ENCODE assay signal across 8 mouse cellular contexts in the genomic region with DNA sequence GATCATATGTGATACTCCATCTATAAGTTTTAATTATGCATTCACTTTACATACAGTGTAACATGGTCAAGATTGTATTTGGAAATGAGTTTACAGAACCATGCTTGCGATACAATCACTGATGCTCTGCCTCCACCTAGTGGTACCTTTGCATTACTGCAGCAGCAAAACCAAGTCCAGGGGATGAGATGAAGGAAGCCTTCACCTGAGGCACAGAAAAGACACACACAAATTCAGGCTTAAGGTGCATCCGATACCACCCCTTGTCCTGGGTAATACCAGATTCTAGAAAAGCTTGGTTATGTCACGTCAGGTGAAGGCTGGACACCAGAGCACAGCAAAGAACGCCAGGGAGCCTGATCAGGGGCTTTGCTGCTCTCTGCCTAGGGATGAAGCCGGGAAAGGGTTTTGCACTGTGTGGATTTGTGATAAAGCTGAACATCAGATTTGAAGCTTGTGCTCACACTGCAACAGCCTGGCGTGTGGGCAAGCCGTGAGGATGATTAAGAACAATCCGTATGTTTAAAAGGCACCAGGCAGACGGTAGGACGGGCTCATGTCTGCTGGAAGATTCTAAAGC. TPM values are rescaled to one million over a fixed set of nuclear protein-coding genes. Genes with fewer than 3 reads are reported as not detected.
DNase-seq lines count a peak whose midpoint lies in the region; ATAC-seq and TF ChIP-seq lines count a peak whose summit lies in the region.

No protein-coding gene starts in this region.

- no peaks in the 10 kb centered on the region for H3K9me3 ChIP-seq in MEL (replicated peaks; ENCODE audit: insufficient read depth, low read length)
- H3K9me3 ChIP-seq in liver, embryonic 11.5 days (ENCODE audit: control insufficient read depth, low read length), result no peaks in the 10 kb centered on the region
- no peaks in the 10 kb centered on the region for H3K9me3 ChIP-seq in neural tube, embryonic 15.5 days (replicated peaks)

- H3K79me2 ChIP-seq in MEL (ENCODE audit: control insufficient read depth, insufficient read depth, low read length, poor library complexity), result no peaks in the 10 kb centered on the region

- no peak overlapping the region for H3K9ac ChIP-seq in MEL (ENCODE audit: control insufficient read depth, low read depth, low read length, poor library complexity, severe bottlenecking)
- H3K9ac ChIP-seq in liver, embryonic 11.5 days (ENCODE audit: low read depth, low read length), result no peak overlapping the region
- no peak overlapping the region for H3K9ac ChIP-seq in neural tube, embryonic 15.5 days (replicated peaks)

- peak; percentile 73 to 97 (median 94) for TF ChIP-seq CTCF in MEL (IDR thresholded peaks at IDR 0.05 in 2 of 3, conservative IDR thresholded peaks at IDR 0.05 in 1 of 3; ENCODE audit: control insufficient read depth in 1 of 3, insufficient read depth in 1 of 3, low read depth in 2 of 3, low read length in 3 of 3, poor library complexity in 1 of 3, severe bottlenecking in 1 of 3)

- H3K36me3 ChIP-seq in MEL (ENCODE audit: control insufficient read depth in 1 of 2, insufficient read depth in 2 of 2, low read length in 2 of 2), result no peaks in the 10 kb centered on the region; a peak in 1 of 4 replicates
- peaks cover 4% of the 10 kb centered on the region for H3K36me3 ChIP-seq in liver, embryonic 11.5 days (ENCODE audit: control insufficient read depth, insufficient read depth, low read length)
- peaks cover 13% of the 10 kb centered on the region for H3K36me3 ChIP-seq in neural tube, embryonic 15.5 days

- no peaks in the 10 kb centered on the region for H3K4me1 ChIP-seq in MEL (ENCODE audit: control insufficient read depth in 1 of 2, insufficient read depth in 2 of 2, low read length in 2 of 2)
- H3K4me1 ChIP-seq in liver, embryonic 11.5 days (replicated peaks; ENCODE audit: control insufficient read depth, insufficient read depth, low read length), result no peaks in the 10 kb centered on the region
- H3K4me1 ChIP-seq in neural tube, embryonic 15.5 days, result no peaks in the 10 kb centered on the region

- WGBS in liver, embryonic 11.5 days, result 42% methylated on average over 10 of the region's 10 CpGs
- 47% methylated on average over 10 of the region's 10 CpGs for WGBS in neural tube, embryonic 15.5 days

- intact Hi-C loops in heart, postnatal 10 days (cut with DNase I), result loop anchor here (1.0 kb wide), 1 partner anchor 39 kb away; no protein-coding TSS in a partner anchor

- no peak for TF ChIP-seq EP300 in MEL (IDR thresholded peaks at IDR 0.05; ENCODE audit: low read depth in 1 of 2, low read length in 2 of 2)

- TF ChIP-seq POLR2A in MEL (IDR thresholded peaks at IDR 0.05; ENCODE audit: control insufficient read depth in 1 of 2, insufficient read depth in 1 of 2, low read depth in 1 of 2, low read length in 2 of 2, poor library complexity in 1 of 2), result no peak

- no peak overlapping the region for H3K4me3 ChIP-seq in MEL (ENCODE audit: control insufficient read depth in 1 of 2, insufficient read depth in 1 of 2, low read depth in 2 of 2, low read length in 2 of 2)
- no peak overlapping the region for H3K4me3 ChIP-seq in liver, embryonic 11.5 days (ENCODE audit: low read depth, low read length)
- no peak overlapping the region for H3K4me3 ChIP-seq in neural tube, embryonic 15.5 days (replicated peaks)

- no peaks in the 10 kb centered on the region for H3K27me3 ChIP-seq in MEL (ENCODE audit: control insufficient read depth in 1 of 2, insufficient read depth in 2 of 2, low read length in 2 of 2)
- no peaks in the 10 kb centered on the region; the same call in 1 of the 2 replicates for H3K27me3 ChIP-seq in liver, embryonic 11.5 days (replicated peaks; ENCODE audit: control insufficient read depth, insufficient read depth, low read length)
- no peaks in the 10 kb centered on the region for H3K27me3 ChIP-seq in neural tube, embryonic 15.5 days (replicated peaks)

- ATAC-seq in liver, embryonic 11.5 days (replicated peaks; ENCODE audit: low FRiP score), result peak; percentile 36; the same call in 1 of the 2 replicates
- ATAC-seq in neural tube, embryonic 15.5 days (ENCODE audit: low FRiP score), result peak; percentile 48

- no peak overlapping the region for H3K4me2 ChIP-seq in liver, embryonic 11.5 days
- no peak overlapping the region for H3K4me2 ChIP-seq in neural tube, embryonic 15.5 days

- H3K27ac ChIP-seq in MEL (ENCODE audit: control insufficient read depth, low read depth, low read length), result no peak overlapping the region
- no peak overlapping the region for H3K27ac ChIP-seq in liver, embryonic 11.5 days (ENCODE audit: low read depth, low read length)
- no peak overlapping the region for H3K27ac ChIP-seq in neural tube, embryonic 15.5 days (replicated peaks)

- TF ChIP-seq RAD21 in MEL (IDR thresholded peaks at IDR 0.05; ENCODE audit: low read depth, low read length), result peak; percentile 96

- peak; percentile 67 for DNase-seq in 416B (ENCODE audit: low read depth)
- peak; percentile 74 for DNase-seq in MEL (ENCODE audit: low read depth, low spot score)
- DNase-seq in cerebellum, postnatal 25 days, result peak; percentile 69 to 77
- DNase-seq in heart, postnatal 10 days, result peak; percentile 59 to 73
- peak; percentile 60 for DNase-seq in kidney, postnatal 14 days
- no peak for DNase-seq in liver, embryonic 11.5 days (ENCODE audit: low spot score)
- no peak for DNase-seq in spleen, adult 18-20 months

TF ChIP-seq in MEL, 35 proteins besides CTCF, POLR2A, EP300 and RAD21:
- TF ChIP-seq MYB (IDR thresholded peaks at IDR 0.05; ENCODE audit: low read depth, low read length), result no peak
- 0 out of 2 replicates have a peak, but pooled peaks have one; percentile 49 for TF ChIP-seq MYC (IDR thresholded peaks at IDR 0.05; ENCODE audit: low read depth, low read length)
- TF ChIP-seq SIN3A (IDR thresholded peaks at IDR 0.05; ENCODE audit: low read length), result peak; percentile 42
- no peak for TF ChIP-seq ELF1 (IDR thresholded peaks at IDR 0.05; ENCODE audit: low read depth, low read length)
- TF ChIP-seq MAFK (IDR thresholded peaks at IDR 0.05; ENCODE audit: borderline replicate concordance, low read depth, low read length), result no peak
- no peak for TF ChIP-seq USF2 (IDR thresholded peaks at IDR 0.05; ENCODE audit: borderline replicate concordance in 1 of 2, insufficient read depth in 1 of 2, low read depth in 1 of 2, low read length in 2 of 2)
- TF ChIP-seq GATA1 (IDR thresholded peaks at IDR 0.05; ENCODE audit: low read depth, low read length), result peak; percentile 67
- TF ChIP-seq ZC3H11A (IDR thresholded peaks at IDR 0.05; ENCODE audit: low read depth, low read length), result peak; percentile 78
- TF ChIP-seq ZMIZ1 (IDR thresholded peaks at IDR 0.05; ENCODE audit: low read depth, low read length), result no peak
- no peak for TF ChIP-seq KAT2A (conservative IDR thresholded peaks at IDR 0.05; ENCODE audit: low read depth, low read length)
- peak; percentile 47; the same call in 1 of the 2 replicates for TF ChIP-seq MAX (IDR thresholded peaks at IDR 0.05; ENCODE audit: low read length)
- no peak for TF ChIP-seq USF1 (IDR thresholded peaks at IDR 0.05; ENCODE audit: low read depth, low read length)
- peak; percentile 84 for TF ChIP-seq SMC3 (IDR thresholded peaks at IDR 0.05; ENCODE audit: low read depth, low read length)
- no peak for TF ChIP-seq GABPA (IDR thresholded peaks at IDR 0.05; ENCODE audit: low read depth, low read length)

RNA-seq across cellular contexts. Expression of a gene that starts 29.4 kb away (rescaled TPM):
- 9.7 and 10.7 TPM in 2 replicates for total RNA-seq in MEL (2012; rRNA removed)
- 10 to 100 TPM in 1 of 2 experiments, not detected in 1; 19.0 TPM for polyA plus RNA-seq in MEL (2012; ENCODE audit: insufficient read depth in 1 of 2, insufficient read length in 2 of 2, low read depth in 1 of 2, low replicate concordance in 2 of 2, missing spikeins in 1 of 2)
- 100 to 1,000 TPM; 139 to 142 TPM for total RNA-seq in heart, postnatal 10 days (2021)
- polyA plus RNA-seq in liver, embryonic 11.5 days (2014; fragmentation: Nextera tagmentation; extraction: Ambion mirVana), result 21.2 and 24.5 TPM in 2 replicates
- polyA plus RNA-seq in neural tube, embryonic 15.5 days (2015; fragmentation: Nextera tagmentation; extraction: Ambion mirVana), result 72.6 and 82.6 TPM in 2 replicates

RNA-seq across cellular contexts. Expression of a gene that starts 40.6 kb away (rescaled TPM):
- total RNA-seq in MEL (2012; rRNA removed), result not detected in 2 replicates
- polyA plus RNA-seq in MEL (2012; ENCODE audit: insufficient read depth in 1 of 2, insufficient read length in 2 of 2, low read depth in 1 of 2, low replicate concordance in 2 of 2, missing spikeins in 1 of 2), result not detected
- 1 to 10 TPM; 4.1 to 4.7 TPM for total RNA-seq in heart, postnatal 10 days (2021)
- 0.96 and 1.7 TPM in 2 replicates for polyA plus RNA-seq in liver, embryonic 11.5 days (2014; fragmentation: Nextera tagmentation; extraction: Ambion mirVana)
- polyA plus RNA-seq in neural tube, embryonic 15.5 days (2015; fragmentation: Nextera tagmentation; extraction: Ambion mirVana), result 26.5 and 27.7 TPM in 2 replicates

Comparison
In these comparisons a context has a peak if more than half of its experiments do, and no peak if none do; other contexts are left out.
1. DNase-seq: peak in 416B (single experiment), MEL (single experiment), cerebellum, postnatal 25 days (2 of 2), heart, postnatal 10 days (2 of 2) and kidney, postnatal 14 days (single experiment); none in liver, embryonic 11.5 days (single experiment) and spleen, adult 18-20 months (0 of 2).
2. RNA of a gene that starts 40.6 kb away (polyA plus RNA-seq): 26.5 to 27.7 TPM in neural tube, embryonic 15.5 days; 0.96 to 1.7 TPM in liver, embryonic 11.5 days and not detected in MEL; every median in the first group is over 10 times any median in the second.